ENCODE assay signal across 14 mouse cellular contexts in genomic region chr16:97060276-97060675, GRCm38 (mm10).
"Had no signal": no experiment of that assay in that cellular context is flagged by ENCODE, and none has a peak within 500 bp of the region (broad histone marks: within the 10 kb centered on the region; RNA-seq: fewer than 3 reads in every experiment).

No protein-coding gene starts in this region.

- H3K4me1 ChIP-seq: limb, embryonic 13.5 days; neural tube, embryonic 12.5 days had no signal

- H3K4me2 ChIP-seq: limb, embryonic 13.5 days; neural tube, embryonic 12.5 days had no signal

- H3K4me3 ChIP-seq: limb, embryonic 13.5 days; midbrain, embryonic 10.5 days; neural tube, embryonic 12.5 days had no signal

- H3K27me3 ChIP-seq: limb, embryonic 13.5 days; neural tube, embryonic 12.5 days had no signal

- H3K36me3 ChIP-seq: limb, embryonic 13.5 days; midbrain, embryonic 10.5 days; neural tube, embryonic 12.5 days had no signal

- ATAC-seq: lung, postnatal 0 days had no signal

- H3K27ac ChIP-seq: limb, embryonic 13.5 days; liver, embryonic 14.5 days; midbrain, embryonic 10.5 days; neural tube, embryonic 12.5 days had no signal

- DNase-seq: kidney, postnatal 14 days; left cerebral cortex, postnatal 4 days; lung, adult 2 months; lung, postnatal 4 days; midbrain, embryonic 14.5 days; right cerebral cortex, postnatal 4 days; spleen, adult 18-20 months; thymus, adult 18-20 months; thymus, postnatal 14 days had no signal

- H3K9me3 ChIP-seq: limb, embryonic 13.5 days; midbrain, embryonic 10.5 days; neural tube, embryonic 12.5 days had no signal

- H3K9ac ChIP-seq: limb, embryonic 13.5 days; liver, embryonic 14.5 days; neural tube, embryonic 12.5 days had no signal
